Comparison of ENCODE assay signal across 10 mouse cellular contexts in genomic region chr8:46291931-46292675, GRCm38 (mm10). TPM values are rescaled to one million over a fixed set of nuclear protein-coding genes. Genes with fewer than 3 reads are reported as not detected.
DNase-seq lines count a peak whose midpoint lies in the region; ATAC-seq and TF ChIP-seq lines count a peak whose summit lies in the region.
"Had no signal": no experiment of that assay in that cellular context is flagged by ENCODE, and none has a peak within 500 bp of the region (broad histone marks: within the 10 kb centered on the region; RNA-seq: fewer than 3 reads in every experiment).

No protein-coding gene starts in this region.

- TF ChIP-seq CTCF in kidney, adult 2 months (conservative IDR thresholded peaks at IDR 0.05; ENCODE audit: insufficient read depth, insufficient read length, low read depth, low read length) = no peak

- no peak for TF ChIP-seq POLR2A in kidney, adult 2 months (IDR thresholded peaks at IDR 0.05; ENCODE audit: low read depth, low read length)

- under 1% methylated on average over 33 of the region's 33 CpGs for WGBS in kidney, embryonic 14.5 days
- 3% methylated on average over 33 of the region's 33 CpGs for WGBS in kidney, adult 2 months
- WGBS in embryonic facial prominence, embryonic 15.5 days = 1% methylated on average over 33 of the region's 33 CpGs
- WGBS in hindbrain, embryonic 16.5 days = 2% methylated on average over 33 of the region's 33 CpGs
- WGBS in neural tube, embryonic 12.5 days = 2% methylated on average over 33 of the region's 33 CpGs

- H3K4me2 ChIP-seq in kidney, embryonic 14.5 days (replicated peaks; ENCODE audit: low read depth, low read length) = no peak overlapping the region; the same call in 1 of the 2 replicates
- H3K4me2 ChIP-seq in embryonic facial prominence, embryonic 15.5 days (replicated peaks) = peak overlapping the region; percentile 23
- peak overlapping the region; percentile 45 for H3K4me2 ChIP-seq in hindbrain, embryonic 16.5 days (ENCODE audit: low read length)
- H3K4me2 ChIP-seq in neural tube, embryonic 12.5 days (replicated peaks) = peak overlapping the region; percentile 37

- DNase-seq in kidney, adult 2 months = no peak
- DNase-seq in lung, postnatal 25 days (ENCODE audit: low spot score) = no peak
- DNase-seq in cerebellum, adult 11-12 months = no peak
- DNase-seq: cerebellum, adult 8-10 months; layer of hippocampus, postnatal 36 days had no signal

- H3K36me3 ChIP-seq in kidney, embryonic 14.5 days (ENCODE audit: control insufficient read depth, insufficient read depth, low read length) = no peaks in the 10 kb centered on the region
- no peaks in the 10 kb centered on the region for H3K36me3 ChIP-seq in kidney, adult 2 months (ENCODE audit: control insufficient read depth, insufficient read depth, low read length)
- no peaks in the 10 kb centered on the region for H3K36me3 ChIP-seq in embryonic facial prominence, embryonic 15.5 days
- H3K36me3 ChIP-seq in hindbrain, embryonic 16.5 days (ENCODE audit: control insufficient read depth, insufficient read depth, low read length) = no peaks in the 10 kb centered on the region
- H3K36me3 ChIP-seq in neural tube, embryonic 12.5 days = no peaks in the 10 kb centered on the region

- H3K27ac ChIP-seq in kidney, embryonic 14.5 days (ENCODE audit: low read depth, low read length) = no peak overlapping the region
- no peak overlapping the region for H3K27ac ChIP-seq in kidney, adult 2 months (ENCODE audit: insufficient read depth, low read depth, low read length)
- no peak overlapping the region for H3K27ac ChIP-seq in embryonic facial prominence, embryonic 15.5 days (replicated peaks)
- H3K27ac ChIP-seq in hindbrain, embryonic 16.5 days (ENCODE audit: low read depth, low read length) = no peak overlapping the region
- H3K27ac ChIP-seq in neural tube, embryonic 12.5 days = no peak overlapping the region

- H3K4me1 ChIP-seq in kidney, embryonic 14.5 days (ENCODE audit: control insufficient read depth, insufficient read depth, low read length) = no peaks in the 10 kb centered on the region; the same call in 1 of the 2 replicates
- H3K4me1 ChIP-seq in kidney, adult 2 months (ENCODE audit: control insufficient read depth, insufficient read depth, low read length) = no peaks in the 10 kb centered on the region
- H3K4me1 ChIP-seq in embryonic facial prominence, embryonic 15.5 days = peaks cover 27% of the 10 kb centered on the region
- H3K4me1 ChIP-seq in hindbrain, embryonic 16.5 days (ENCODE audit: control insufficient read depth, insufficient read depth, low read depth, low read length) = peaks cover 4% of the 10 kb centered on the region; the same call in 1 of the 2 replicates
- peaks cover 13% of the 10 kb centered on the region for H3K4me1 ChIP-seq in neural tube, embryonic 12.5 days

- no peak overlapping the region for H3K9ac ChIP-seq in kidney, embryonic 14.5 days (ENCODE audit: low read depth, low read length)
- no peak overlapping the region for H3K9ac ChIP-seq in embryonic facial prominence, embryonic 15.5 days
- no peak overlapping the region for H3K9ac ChIP-seq in hindbrain, embryonic 16.5 days (ENCODE audit: low read depth, low read length)
- no peak overlapping the region for H3K9ac ChIP-seq in neural tube, embryonic 12.5 days

- ATAC-seq in kidney, embryonic 14.5 days (ENCODE audit: low FRiP score, low TSS enrichment) = no peak
- no peak for ATAC-seq in embryonic facial prominence, embryonic 15.5 days (ENCODE audit: insufficient number of reproducible peaks, low FRiP score, low TSS enrichment, low read depth)
- ATAC-seq in hindbrain, embryonic 16.5 days = peak; percentile 45; the same call in 1 of the 2 replicates
- no peak for ATAC-seq in neural tube, embryonic 12.5 days (ENCODE audit: low FRiP score, low read depth)
- no peak for ATAC-seq in activated CD4-positive, CD25-positive, alpha-beta regulatory T cell, adult 4 months

- peak overlapping the region; percentile 11; the same call in 1 of the 2 replicates for H3K4me3 ChIP-seq in kidney, embryonic 14.5 days (ENCODE audit: low read length)
- no peak overlapping the region for H3K4me3 ChIP-seq in kidney, adult 2 months (ENCODE audit: insufficient read depth, low read depth, low read length)
- no peak overlapping the region for H3K4me3 ChIP-seq in embryonic facial prominence, embryonic 15.5 days (replicated peaks)
- peak overlapping the region; percentile 26 for H3K4me3 ChIP-seq in hindbrain, embryonic 16.5 days (ENCODE audit: low read length)
- H3K4me3 ChIP-seq in neural tube, embryonic 12.5 days = no peak overlapping the region

- H3K27me3 ChIP-seq in kidney, embryonic 14.5 days (ENCODE audit: control insufficient read depth, insufficient read depth, low read length) = peaks cover 92% of the 10 kb centered on the region
- H3K27me3 ChIP-seq in kidney, adult 2 months (replicated peaks; ENCODE audit: control insufficient read depth, insufficient read depth, low read length) = no peaks in the 10 kb centered on the region
- H3K27me3 ChIP-seq in embryonic facial prominence, embryonic 15.5 days = peaks cover 93% of the 10 kb centered on the region
- peaks cover 75% of the 10 kb centered on the region for H3K27me3 ChIP-seq in hindbrain, embryonic 16.5 days (replicated peaks; ENCODE audit: control insufficient read depth, insufficient read depth, low read length)
- H3K27me3 ChIP-seq in neural tube, embryonic 12.5 days (replicated peaks) = peaks cover 70% of the 10 kb centered on the region

- H3K9me3 ChIP-seq in kidney, embryonic 14.5 days (ENCODE audit: control insufficient read depth, low read length) = no peaks in the 10 kb centered on the region
- no peaks in the 10 kb centered on the region for H3K9me3 ChIP-seq in embryonic facial prominence, embryonic 15.5 days (replicated peaks)
- H3K9me3 ChIP-seq in hindbrain, embryonic 16.5 days (ENCODE audit: control insufficient read depth, low read length) = no peaks in the 10 kb centered on the region
- H3K9me3 ChIP-seq in neural tube, embryonic 12.5 days = no peaks in the 10 kb centered on the region

RNA-seq across cellular contexts. Expression of gene Helt, which starts 2.4 kb away (rescaled TPM):
- polyA plus RNA-seq in kidney, embryonic 14.5 days (2014; fragmentation: Nextera tagmentation; extraction: Ambion mirVana) = not detected in 2 replicates
- not detected in 2 replicates for polyA plus RNA-seq in kidney, adult 2 months (2012; rRNA removed)
- 0.28 and 1.6 TPM in 2 replicates for polyA plus RNA-seq in embryonic facial prominence, embryonic 15.5 days (2015; fragmentation: Nextera tagmentation; extraction: Ambion mirVana)
- 1.0 TPM in 1 of 2 replicates, not detected in the other for polyA plus RNA-seq in hindbrain, embryonic 16.5 days (2015; fragmentation: Nextera tagmentation; extraction: Ambion mirVana)
- 0.25 and 0.68 TPM in 2 replicates for polyA plus RNA-seq in neural tube, embryonic 12.5 days (2016; fragmentation: Nextera tagmentation; extraction: Ambion mirVana)
- not detected for polyA plus RNA-seq in activated CD4-positive, CD25-positive, alpha-beta regulatory T cell, adult 4 months (2017; shearing (Covaris generic))

Comparison
In these comparisons a context has a peak if more than half of its experiments do, and no peak if none do; other contexts are left out.
1. H3K4me3 ChIP-seq: peak in kidney, embryonic 14.5 days (single experiment) and hindbrain, embryonic 16.5 days (single experiment); none in kidney, adult 2 months (single experiment), embryonic facial prominence, embryonic 15.5 days (single experiment) and neural tube, embryonic 12.5 days (single experiment).